Mouse (Mus musculus) neural tube, embryonic 13.5 days (tissue): ENCODE results near the gene Rpl23. TPM values are rescaled to one million over a fixed set of nuclear protein-coding genes. Genes with fewer than 3 reads are reported as not detected.
A peak's percentile ranks its signal among the peaks of the same experiment; 100 is the strongest.

ENCODE experiments used
- ATAC-seq: fragments of 200-750 bp; cut with Nextera tagmentation; 2 replicates; pipeline ENCODE4 v1.8.0; 2017; ENCODE audit warnings: low read depth, mild to moderate bottlenecking, moderate TSS enrichment, moderate library complexity
- H3K27ac ChIP-seq: fragments of 300-500 bp; sonication (generic); replicated peaks from 2 replicates; pipeline ENCODE4 v1.5.1; 2015; ENCODE audit warnings: moderate library complexity, mild to moderate bottlenecking, inconsistent platforms
- H3K27me3 ChIP-seq: fragments of 300-500 bp; sonication (generic); 2 replicates; pipeline ENCODE4 v1.6.1; 2015; ENCODE audit warnings: mild to moderate bottlenecking, inconsistent platforms
- H3K36me3 ChIP-seq: fragments of 300-500 bp; sonication (generic); 2 replicates; pipeline ENCODE4 v1.6.1; 2015; ENCODE audit warnings: mild to moderate bottlenecking, inconsistent platforms
- H3K4me1 ChIP-seq: fragments of 300-500 bp; sonication (generic); replicated peaks from 2 replicates; pipeline ENCODE4 v1.6.1; 2015; ENCODE audit warnings: inconsistent platforms
- H3K4me2 ChIP-seq: fragments of 300-500 bp; sonication (generic); 2 replicates; pipeline ENCODE4 v1.6.1; 2015; ENCODE audit warnings: inconsistent platforms, mild to moderate bottlenecking, moderate library complexity
- H3K4me3 ChIP-seq: fragments of 300-500 bp; sonication (generic); 2 replicates; pipeline ENCODE4 v1.5.1; 2015; ENCODE audit warnings: mild to moderate bottlenecking, inconsistent platforms
- H3K9ac ChIP-seq: fragments of 300-500 bp; sonication (generic); 2 replicates; pipeline ENCODE4 v1.6.1; 2015; ENCODE audit warnings: moderate library complexity, mild to moderate bottlenecking, inconsistent platforms
- H3K9me3 ChIP-seq: fragments of 300-500 bp; sonication (generic); 2 replicates; pipeline ENCODE4 v1.6.1; 2016; ENCODE audit warnings: inconsistent platforms
- WGBS: fragments of 180-500 bp; shearing (Covaris S2); methylation state at CpG from one replicate; pipeline ENCODE4 v1.1.7; 2015; 5-methylcytosine and 5-hydroxymethylcytosine counted together
- polyA plus RNA-seq: library from polyadenylated mRNA; unstranded; fragments of >200 nt; fragmentation: Nextera tagmentation; extraction: Ambion mirVana; gene quantifications from 2 replicates; pipeline ENCODE4 v1.2.1, GENCODE M21; 2015

Gene Rpl23
- polyA plus RNA-seq, 1 experiment from 2014 or later: 415 TPM

DNA sequence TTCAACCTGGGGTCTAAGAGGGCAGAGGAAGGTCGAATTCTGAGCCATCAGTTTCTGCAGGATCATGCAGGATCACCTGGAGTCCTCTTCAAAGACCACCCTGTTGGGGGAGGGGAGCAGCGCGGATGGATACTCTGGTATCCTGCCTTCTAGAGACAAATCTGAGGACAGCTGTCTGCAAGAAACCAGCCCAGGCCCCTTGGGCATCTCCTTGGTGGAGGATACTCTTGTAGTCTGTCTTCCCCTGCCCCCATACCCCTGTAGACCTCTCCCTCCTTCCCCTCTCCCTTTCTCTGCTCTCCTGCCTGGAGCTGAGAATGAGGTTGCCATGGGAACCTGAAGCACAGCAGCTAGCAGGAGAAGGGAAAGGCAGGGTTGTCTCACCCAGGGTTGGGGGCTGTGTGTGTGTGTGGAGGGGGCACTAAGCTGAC is 30.3 kb upstream of the Rpl23 start:
- H3K4me3 ChIP-seq: no peak overlapping the region

DNA sequence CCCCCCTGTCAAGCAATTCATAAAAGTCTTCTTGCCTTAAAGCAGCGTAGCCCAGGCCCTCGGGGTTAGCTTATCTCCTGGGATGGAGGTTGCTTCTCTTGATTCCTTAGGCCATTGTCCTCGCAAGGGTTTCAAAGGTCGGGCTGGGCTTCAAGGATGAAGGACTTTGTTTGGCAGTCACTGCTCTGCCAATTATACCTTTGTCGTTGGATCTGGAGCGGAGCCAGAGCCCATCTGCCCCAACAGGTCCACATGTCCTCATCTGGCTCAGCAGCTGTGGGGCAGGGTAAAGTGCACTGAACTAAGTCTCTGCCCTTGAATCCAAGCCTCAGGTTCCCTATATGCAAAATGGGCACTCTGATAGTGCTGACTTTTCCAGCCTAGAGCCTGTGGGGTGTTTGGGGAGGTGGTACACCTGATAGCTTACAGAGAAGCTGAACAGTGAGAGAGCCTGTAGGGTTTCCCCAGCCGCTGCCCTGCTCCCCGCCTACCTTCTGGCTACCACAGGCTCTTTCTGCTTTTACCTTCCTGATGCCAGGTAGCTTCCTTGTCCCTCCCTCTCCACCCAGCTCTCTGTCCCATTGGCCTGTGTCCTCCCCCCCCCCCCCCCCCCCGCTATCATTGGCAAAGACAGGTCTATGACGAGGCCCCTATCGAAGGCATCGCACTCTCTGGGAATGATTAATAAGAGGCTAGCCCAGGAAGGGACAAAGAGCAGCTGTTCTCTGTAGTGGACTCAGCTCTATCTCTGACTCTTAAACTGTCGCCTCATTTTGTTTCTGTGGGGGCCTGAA is 29.5 kb upstream of the Rpl23 start:
- no peaks in the 10 kb centered on the region for H3K9me3 ChIP-seq
- no peak overlapping the region for H3K4me3 ChIP-seq
- H3K4me2 ChIP-seq: peak overlapping the region; percentile 40
- peaks cover 61% of the 10 kb centered on the region for H3K36me3 ChIP-seq
- peak overlapping the region; percentile 90 for H3K27ac ChIP-seq
- peak; percentile 12; the same call in 1 of the 2 replicates for ATAC-seq
- no peaks in the 10 kb centered on the region for H3K27me3 ChIP-seq
- peak overlapping the region; percentile 51 for H3K9ac ChIP-seq
- WGBS: 33% methylated on average over 13 of the region's 13 CpGs
- peaks cover 75% of the 10 kb centered on the region for H3K4me1 ChIP-seq

More for the DNA sequence above, 30.3 kb upstream of the Rpl23 start:
- peak overlapping the region; percentile 90 for H3K27ac ChIP-seq
- peak overlapping the region; percentile 51 for H3K9ac ChIP-seq
- no peaks in the 10 kb centered on the region for H3K27me3 ChIP-seq
- H3K4me2 ChIP-seq: peak overlapping the region; percentile 40
- ATAC-seq: peak; percentile 86
- peaks cover 60% of the 10 kb centered on the region for H3K36me3 ChIP-seq
- H3K4me1 ChIP-seq: peaks cover 76% of the 10 kb centered on the region
- WGBS: 37% methylated on average over 3 of the region's 3 CpGs
- no peaks in the 10 kb centered on the region for H3K9me3 ChIP-seq

DNA sequence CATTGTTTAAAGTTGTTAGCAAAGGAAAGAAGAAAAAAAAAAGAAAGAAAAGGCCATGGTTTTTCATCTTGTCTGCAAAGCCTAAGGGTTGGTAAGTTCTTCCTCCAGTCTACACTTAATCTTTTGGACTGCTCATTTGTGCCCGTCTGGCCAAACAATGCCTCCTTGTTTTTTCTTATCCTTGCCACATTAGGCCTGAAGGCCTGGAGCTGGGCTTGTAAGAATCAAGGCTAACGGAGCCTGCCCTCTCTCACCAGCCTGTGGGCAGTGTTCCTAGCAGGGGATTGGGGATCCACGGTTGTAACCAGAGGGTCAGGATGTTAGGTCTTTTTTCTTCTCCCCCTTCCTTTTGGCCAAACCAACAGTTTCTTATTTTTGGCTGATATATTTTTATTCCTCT is 28.7 kb upstream of the Rpl23 start:
- Histone ChIP-seq H3K4me1 (peaks cover 81% of the 10 kb centered on the region), H3K9ac (peak overlapping the region; percentile 51; the same call in 1 of the 2 replicates), H3K9me3 (no peaks in the 10 kb centered on the region), H3K4me3 (no peak overlapping the region), H3K36me3 (peaks cover 54% of the 10 kb centered on the region), H3K4me2 (0 out of 2 replicates have a peak overlapping the region, but pooled peaks have one; percentile 9), H3K27ac (peak overlapping the region; percentile 90), H3K27me3 (no peaks in the 10 kb centered on the region)
- WGBS: 23% methylated on average over 3 of the region's 3 CpGs
- no peak for ATAC-seq

DNA sequence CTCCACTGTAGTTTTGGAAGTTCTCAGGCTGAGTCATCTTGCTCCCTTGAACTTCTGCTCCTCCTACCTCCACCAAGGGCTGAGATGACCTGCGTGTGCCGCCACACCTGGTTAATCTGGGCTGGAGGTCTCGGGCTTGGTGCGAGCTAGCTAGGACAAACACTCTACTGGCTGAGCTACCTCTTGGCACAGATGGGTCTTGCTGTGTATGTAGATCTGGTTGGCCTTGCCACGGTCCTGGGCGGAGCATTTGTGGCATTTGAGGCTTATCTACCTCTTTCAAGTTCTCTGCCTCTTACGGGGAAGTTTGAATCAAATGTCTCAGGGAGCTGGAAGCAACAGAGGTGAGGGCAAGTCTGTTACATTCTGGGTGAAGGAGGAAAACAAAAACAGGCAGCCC is 28.1 kb upstream of the Rpl23 start:
- Histone ChIP-seq H3K4me2 (no peak overlapping the region), H3K9me3 (no peaks in the 10 kb centered on the region), H3K36me3 (peaks cover 47% of the 10 kb centered on the region), H3K9ac (no peak overlapping the region), H3K4me3 (no peak overlapping the region), H3K4me1 (peaks cover 87% of the 10 kb centered on the region), H3K27me3 (no peaks in the 10 kb centered on the region), H3K27ac (0 out of 2 replicates have a peak overlapping the region, but pooled peaks have one; percentile 14)
- ATAC-seq: no peak
- 86% methylated on average over 7 of the region's 7 CpGs for WGBS

DNA sequence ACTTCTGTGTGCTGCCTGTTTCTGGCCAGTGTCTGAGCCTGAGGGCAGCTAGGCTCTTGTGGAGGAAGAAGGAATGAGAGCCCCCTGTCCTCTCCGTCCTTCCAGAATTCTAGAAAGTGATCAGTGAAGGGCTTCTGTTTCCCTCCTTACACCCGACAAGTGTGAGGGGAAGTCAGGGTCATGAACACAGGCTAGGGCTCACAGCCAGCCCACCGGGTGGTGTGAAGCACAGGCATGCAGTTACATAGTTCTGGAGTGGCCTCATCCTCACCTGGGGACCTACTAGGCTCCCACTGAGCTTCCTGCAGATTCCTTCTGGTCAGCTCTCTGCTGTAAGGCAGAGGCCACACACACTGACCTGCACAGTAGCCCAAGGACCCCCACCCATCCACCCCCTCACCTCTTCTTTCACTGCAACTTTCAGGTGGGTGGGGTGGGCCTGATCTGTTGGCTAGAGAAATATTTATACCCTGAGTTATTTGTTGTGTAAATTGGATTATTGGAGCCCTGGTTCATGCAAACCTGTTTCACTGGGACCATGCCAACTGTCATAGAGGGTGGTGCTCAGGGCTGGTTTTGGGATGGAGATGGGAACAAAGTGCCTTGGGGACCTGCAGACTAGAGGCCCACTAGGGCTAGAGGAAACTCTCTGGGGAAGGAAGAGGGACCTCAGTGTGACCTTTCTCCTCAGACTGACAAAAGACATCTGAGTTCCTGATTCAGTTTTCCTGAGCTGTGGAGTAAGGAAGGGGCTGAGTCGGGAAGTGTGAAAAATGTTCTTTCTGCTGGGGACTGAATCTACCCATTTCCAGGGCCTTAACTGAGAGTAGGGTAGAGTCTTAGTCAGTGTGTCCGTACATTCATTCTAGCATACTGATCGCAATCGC is 27.2 kb upstream of the Rpl23 start:
- H3K4me1 ChIP-seq: peaks cover 96% of the 10 kb centered on the region
- peaks cover 39% of the 10 kb centered on the region for H3K36me3 ChIP-seq
- H3K4me3 ChIP-seq: no peak overlapping the region
- H3K27ac ChIP-seq: peak overlapping the region; percentile 61
- H3K4me2 ChIP-seq: no peak overlapping the region
- no peak overlapping the region for H3K9ac ChIP-seq
- no peak for ATAC-seq
- no peaks in the 10 kb centered on the region for H3K27me3 ChIP-seq
- 75% methylated on average over 7 of the region's 7 CpGs for WGBS
- no peaks in the 10 kb centered on the region for H3K9me3 ChIP-seq

DNA sequence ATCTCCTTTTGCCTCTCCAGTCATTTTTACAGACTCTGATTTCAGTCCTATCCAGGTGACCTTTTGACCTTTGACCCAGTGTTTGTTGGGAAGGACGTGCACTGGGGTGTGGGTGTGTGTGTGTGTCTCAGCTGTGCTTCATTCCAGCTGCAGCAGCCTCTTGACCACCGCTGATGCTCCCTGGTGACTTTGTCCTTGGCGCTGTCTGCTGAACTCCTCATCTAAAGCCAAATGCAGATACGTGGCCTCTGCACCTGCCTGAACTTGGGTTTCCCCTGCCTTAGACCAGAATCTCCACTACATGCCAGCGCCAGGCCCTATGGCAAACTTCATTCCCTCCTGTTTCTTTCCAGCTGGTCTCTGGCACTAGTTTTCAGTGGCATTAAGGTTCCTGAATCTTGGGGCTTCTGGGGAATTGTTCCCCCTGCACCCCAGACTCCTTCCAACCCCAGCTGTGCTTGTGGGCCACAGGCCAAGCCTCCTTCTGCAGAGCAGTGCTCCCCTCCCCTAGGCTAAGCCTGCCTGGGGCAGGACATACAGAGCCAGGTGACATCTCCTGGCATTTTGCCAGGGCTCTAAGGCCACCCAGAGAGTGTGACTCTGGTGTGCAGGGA is 26.5 kb upstream of the Rpl23 start:
- peaks cover 37% of the 10 kb centered on the region for H3K36me3 ChIP-seq
- no peak overlapping the region for H3K4me3 ChIP-seq
- WGBS: 46% methylated on average over 5 of the region's 5 CpGs
- no peaks in the 10 kb centered on the region for H3K27me3 ChIP-seq
- H3K27ac ChIP-seq: peak overlapping the region; percentile 61
- H3K9ac ChIP-seq: no peak overlapping the region
- H3K4me1 ChIP-seq: peaks cover 98% of the 10 kb centered on the region
- no peak for ATAC-seq
- H3K9me3 ChIP-seq: no peaks in the 10 kb centered on the region
- no peak overlapping the region for H3K4me2 ChIP-seq

DNA sequence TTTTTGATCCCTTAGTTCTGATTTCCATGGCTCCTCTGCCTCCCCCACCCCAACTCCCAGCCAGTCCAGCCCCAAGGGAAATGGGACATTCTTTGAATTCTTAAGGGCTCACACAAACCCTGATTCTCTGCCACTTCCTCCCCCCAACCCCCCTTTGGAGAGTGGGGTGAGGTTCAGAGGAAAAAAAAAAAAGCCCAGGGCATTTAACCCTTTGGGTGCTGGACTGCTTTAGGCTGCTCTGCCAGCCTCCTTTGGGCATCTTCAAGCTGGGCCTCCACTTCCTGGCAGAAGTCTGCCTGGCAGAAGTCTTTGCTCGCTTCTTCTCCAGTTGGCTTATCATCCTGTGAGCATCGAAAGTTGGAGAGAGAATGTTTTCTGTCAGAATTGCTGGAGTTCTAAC is 25.9 kb upstream of the Rpl23 start:
- H3K4me1 ChIP-seq: peaks cover 97% of the 10 kb centered on the region
- peak overlapping the region; percentile 73; the same call in 1 of the 2 replicates for H3K27ac ChIP-seq
- H3K27me3 ChIP-seq: no peaks in the 10 kb centered on the region
- peaks cover 30% of the 10 kb centered on the region for H3K36me3 ChIP-seq
- WGBS: 55% methylated on average over 2 of the region's 2 CpGs
- no peak overlapping the region for H3K4me3 ChIP-seq
- no peaks in the 10 kb centered on the region for H3K9me3 ChIP-seq
- no peak overlapping the region for H3K4me2 ChIP-seq
- H3K9ac ChIP-seq: no peak overlapping the region
- no peak for ATAC-seq

DNA sequence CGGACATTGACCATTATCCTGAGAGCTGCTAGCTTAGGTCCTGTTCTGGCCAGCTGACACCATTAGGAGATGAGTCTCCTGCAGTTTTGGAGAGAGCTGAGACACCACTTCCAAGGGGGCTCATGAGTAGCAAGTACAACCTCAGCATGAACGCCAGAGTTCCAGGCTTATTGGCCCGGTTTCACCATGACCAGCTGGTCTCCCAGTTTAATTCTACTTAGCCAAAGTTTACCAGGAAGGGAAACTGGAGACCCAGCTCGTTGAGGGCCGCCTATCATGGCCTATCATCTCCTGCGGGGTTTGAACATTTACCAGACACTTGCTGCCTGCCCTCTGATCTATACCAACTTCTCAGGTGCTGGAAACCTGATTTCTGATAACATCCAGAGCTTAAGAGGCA is 25.4 kb upstream of the Rpl23 start:
- H3K4me2 ChIP-seq: no peak overlapping the region
- H3K27me3 ChIP-seq: no peaks in the 10 kb centered on the region
- H3K36me3 ChIP-seq: peaks cover 30% of the 10 kb centered on the region
- no peak for ATAC-seq
- H3K4me3 ChIP-seq: no peak overlapping the region
- peaks cover 97% of the 10 kb centered on the region for H3K4me1 ChIP-seq
- no peaks in the 10 kb centered on the region for H3K9me3 ChIP-seq
- 52% methylated on average over 6 of the region's 6 CpGs for WGBS
- H3K9ac ChIP-seq: no peak overlapping the region
- H3K27ac ChIP-seq: peak overlapping the region; percentile 73

DNA sequence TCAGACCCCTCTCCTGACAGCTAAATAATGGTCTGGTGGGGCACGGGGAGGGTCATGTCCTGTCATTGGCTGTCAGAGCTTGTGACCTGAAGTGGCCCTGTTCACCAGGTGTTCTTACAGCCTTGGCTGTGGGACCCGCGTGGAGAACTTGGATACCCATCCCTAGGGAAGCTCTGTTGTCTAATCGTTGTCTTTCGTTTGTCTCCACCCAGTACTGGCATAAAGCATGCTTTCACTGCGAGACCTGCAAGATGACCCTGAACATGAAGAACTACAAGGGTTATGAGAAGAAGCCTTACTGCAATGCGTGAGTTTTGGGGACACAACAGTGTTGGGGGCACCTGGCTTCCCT is 24.4 kb upstream of the Rpl23 start:
- H3K27ac ChIP-seq: peak overlapping the region; percentile 71
- H3K4me3 ChIP-seq: 0 out of 2 replicates have a peak overlapping the region, but pooled peaks have one; percentile 3

DNA sequence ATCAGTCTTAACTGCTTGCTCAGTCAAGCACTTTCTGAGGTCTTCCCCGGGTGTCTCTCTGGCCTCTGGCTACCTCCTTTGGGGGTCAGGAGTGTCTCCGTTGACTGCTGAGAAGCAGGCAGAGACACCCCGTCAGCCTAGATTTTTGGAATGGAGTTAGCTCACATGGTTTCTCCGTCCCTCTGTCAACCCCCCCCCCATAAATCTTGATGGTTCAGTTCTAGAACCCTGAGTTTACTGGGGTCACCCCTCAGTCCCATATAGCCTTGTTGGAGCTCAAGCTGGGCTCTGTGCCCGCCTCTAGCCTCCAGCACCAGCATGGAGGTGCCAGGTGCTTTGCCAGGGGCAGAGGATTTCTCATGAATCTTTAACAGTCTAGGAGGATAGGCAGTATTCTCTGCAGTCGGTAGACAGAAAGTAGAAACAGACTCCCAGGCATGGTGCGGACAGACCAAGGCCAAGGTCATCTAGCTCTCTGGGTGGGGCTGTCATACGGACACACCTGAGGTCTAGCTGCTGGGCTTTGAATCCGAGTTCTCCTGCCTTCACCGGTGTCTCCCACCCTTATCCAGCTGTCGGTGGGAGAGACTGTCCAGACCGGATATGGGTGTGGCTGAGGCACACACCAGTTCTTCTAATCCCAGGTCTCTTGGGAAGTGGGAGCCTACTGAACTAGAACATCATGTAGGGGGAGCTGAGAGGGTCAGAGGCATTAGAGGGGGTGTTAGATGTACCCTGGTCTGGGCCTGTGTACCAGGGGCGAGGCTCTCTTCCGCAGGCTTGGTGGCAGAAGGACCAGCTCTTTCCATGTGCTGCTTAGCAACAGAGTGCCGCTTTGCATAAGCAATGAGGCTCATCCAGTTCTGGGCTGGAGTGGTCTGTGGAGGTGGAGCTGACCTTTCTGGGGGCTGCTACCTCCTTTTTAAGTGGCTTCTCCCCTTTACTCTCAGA is 23.7 kb upstream of the Rpl23 start:
- Histone ChIP-seq H3K9me3 (no peaks in the 10 kb centered on the region), H3K27ac (peak overlapping the region; percentile 71), H3K36me3 (peaks cover 30% of the 10 kb centered on the region), H3K27me3 (no peaks in the 10 kb centered on the region), H3K4me1 (peaks cover 97% of the 10 kb centered on the region), H3K4me3 (0 out of 2 replicates have a peak overlapping the region, but pooled peaks have one; percentile 3), H3K4me2 (peak overlapping the region; percentile 46), H3K9ac (peak overlapping the region; percentile 57)
- peak; percentile 37; the same call in 1 of the 2 replicates for ATAC-seq
- 42% methylated on average over 15 of the region's 15 CpGs for WGBS

More for the DNA sequence above, 24.4 kb upstream of the Rpl23 start:
- H3K36me3 ChIP-seq: peaks cover 30% of the 10 kb centered on the region
- H3K9ac ChIP-seq: peak overlapping the region; percentile 57; the same call in 1 of the 2 replicates
- no peaks in the 10 kb centered on the region for H3K27me3 ChIP-seq
- peaks cover 97% of the 10 kb centered on the region for H3K4me1 ChIP-seq
- 64% methylated on average over 7 of the region's 7 CpGs for WGBS
- H3K4me2 ChIP-seq: peak overlapping the region; percentile 46
- ATAC-seq: no peak
- H3K9me3 ChIP-seq: no peaks in the 10 kb centered on the region
